Mouse (Mus musculus) testis, adult 2 months (tissue): ENCODE measurements around the gene Cpb2.

Source experiments
- CTCF ChIP-seq: fragments of 200-500 bp; IDR thresholded peaks from 2 replicates; pipeline ENCODE4 v1.5.1; 2012; ENCODE audit warnings: low read depth, mild to moderate bottlenecking, inconsistent platforms, low read length, moderate library complexity; ENCODE audit not compliant: control insufficient read depth, insufficient read depth, insufficient replicate concordance
- POLR2A ChIP-seq: fragments of 200-500 bp; IDR thresholded peaks from 2 replicates; pipeline ENCODE4 v1.6.1; 2012; ENCODE audit warnings: low read depth, mild to moderate bottlenecking, inconsistent platforms, low read length, moderate library complexity; ENCODE audit not compliant: control insufficient read depth

DNA sequence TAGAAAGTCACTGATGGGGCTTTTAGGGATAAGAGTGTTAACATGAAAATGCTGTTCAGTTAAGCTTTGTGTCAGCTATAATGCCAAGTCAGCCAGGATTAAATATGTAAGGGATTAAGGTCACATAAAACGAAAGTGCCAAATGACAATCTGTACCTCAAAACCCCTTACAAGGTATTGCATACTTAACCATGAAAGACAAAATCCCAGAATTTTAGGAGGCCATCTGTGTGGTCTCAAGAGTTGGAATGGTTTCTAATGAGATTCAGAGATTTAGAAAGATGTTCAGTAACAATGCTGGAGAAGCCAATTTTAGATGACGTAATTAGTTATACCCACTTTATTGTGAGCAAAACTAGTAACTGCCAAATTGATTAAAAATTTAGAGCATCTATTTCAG, 72.4 kb downstream of the Cpb2 start:
- TF ChIP-seq CTCF (no peak), POLR2A (no peak)
